Mouse (Mus musculus) stomach, embryonic 16.5 days (tissue): ENCODE data around the gene Mis18a. TPM values are rescaled to one million over a fixed set of nuclear protein-coding genes. Genes with fewer than 3 reads are reported as not detected.

Source experiments
- ATAC-seq: fragments of 200-750 bp; cut with Nextera tagmentation; 2 replicates; pipeline ENCODE4 v1.8.0; 2017; ENCODE audit warnings: moderate number of reproducible peaks, moderate TSS enrichment; ENCODE audit not compliant: insufficient read depth, low FRiP score
- H3K27ac ChIP-seq: fragments of 300-500 bp; sonication (generic); 2 replicates; pipeline ENCODE4 v1.5.1; 2014; ENCODE audit warnings: low read length
- H3K27me3 ChIP-seq: fragments of 300-500 bp; sonication (generic); 2 replicates; pipeline ENCODE4 v1.6.1; 2014; ENCODE audit warnings: low read length, control low read depth, mixed read lengths; ENCODE audit not compliant: control insufficient read depth, insufficient read depth
- H3K36me3 ChIP-seq: fragments of 300-500 bp; sonication (generic); 2 replicates; pipeline ENCODE4 v1.6.1; 2014; ENCODE audit warnings: low read length; ENCODE audit not compliant: control insufficient read depth, insufficient read depth
- H3K4me1 ChIP-seq: fragments of 300-500 bp; sonication (generic); 2 replicates; pipeline ENCODE4 v1.6.1; 2014; ENCODE audit warnings: low read length, control low read depth, mixed read lengths; ENCODE audit not compliant: control insufficient read depth, insufficient read depth
- H3K4me2 ChIP-seq: fragments of 300-500 bp; sonication (generic); 2 replicates; pipeline ENCODE4 v1.6.1; 2014; ENCODE audit warnings: low read depth, low read length, mixed read lengths
- H3K4me3 ChIP-seq: fragments of 300-500 bp; sonication (generic); replicated peaks from 2 replicates; pipeline ENCODE4 v1.5.1; 2014; ENCODE audit warnings: mild to moderate bottlenecking, low read length
- H3K9ac ChIP-seq: fragments of 300-500 bp; sonication (generic); 2 replicates; pipeline ENCODE4 v1.6.1; 2014; ENCODE audit warnings: low read length
- H3K9me3 ChIP-seq: fragments of 300-500 bp; sonication (generic); replicated peaks from 2 replicates; pipeline ENCODE4 v1.6.1; 2016; ENCODE audit warnings: low read length, control low read depth; ENCODE audit not compliant: control insufficient read depth
- WGBS: fragments of 180-500 bp; shearing (Covaris S2); extraction: QIAGEN DNeasy Blood & Tissue Kit; methylation state at CpG from one replicate; pipeline ENCODE4 v1.1.7; 2014; 5-methylcytosine and 5-hydroxymethylcytosine counted together
- polyA plus RNA-seq: library from polyadenylated mRNA; unstranded; fragments of >200 nt; fragmentation: Nextera tagmentation; extraction: Ambion mirVana; gene quantifications from 2 replicates; pipeline ENCODE4 v1.2.1, GENCODE M21; 2015

Mis18a gene
- polyA plus RNA-seq, 1 experiment from 2014 or later: 50.4 TPM

DNA sequence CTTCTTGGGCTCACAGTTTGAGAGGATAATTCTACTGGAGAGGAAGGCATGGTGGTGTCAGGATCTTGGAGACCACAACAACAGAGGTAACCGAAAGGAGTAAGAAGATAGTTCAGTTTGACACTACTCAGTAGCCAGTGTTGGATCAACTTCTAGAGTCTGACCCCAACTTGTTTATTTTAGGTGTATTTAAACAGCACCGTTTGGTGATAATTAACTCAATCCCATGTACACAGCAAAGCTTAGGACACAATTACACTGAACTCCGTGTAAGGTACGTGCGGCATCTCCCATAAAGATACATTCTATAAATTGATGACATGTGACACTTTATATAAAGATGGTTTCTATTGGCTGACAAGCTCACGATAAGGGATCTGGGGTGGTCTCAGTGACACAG, 52.6 kb downstream of the Mis18a start:
- H3K36me3 ChIP-seq: no peaks in the 10 kb centered on the region
- H3K4me3 ChIP-seq: no peak overlapping the region
- ATAC-seq: no peak
- H3K27ac ChIP-seq: no peak overlapping the region
- no peak overlapping the region for H3K9ac ChIP-seq
- no peaks in the 10 kb centered on the region for H3K9me3 ChIP-seq
- H3K4me2 ChIP-seq: no peak overlapping the region
- no peaks in the 10 kb centered on the region for H3K4me1 ChIP-seq
- 87% methylated on average over 6 of the region's 6 CpGs for WGBS
- H3K27me3 ChIP-seq: no peaks in the 10 kb centered on the region

DNA sequence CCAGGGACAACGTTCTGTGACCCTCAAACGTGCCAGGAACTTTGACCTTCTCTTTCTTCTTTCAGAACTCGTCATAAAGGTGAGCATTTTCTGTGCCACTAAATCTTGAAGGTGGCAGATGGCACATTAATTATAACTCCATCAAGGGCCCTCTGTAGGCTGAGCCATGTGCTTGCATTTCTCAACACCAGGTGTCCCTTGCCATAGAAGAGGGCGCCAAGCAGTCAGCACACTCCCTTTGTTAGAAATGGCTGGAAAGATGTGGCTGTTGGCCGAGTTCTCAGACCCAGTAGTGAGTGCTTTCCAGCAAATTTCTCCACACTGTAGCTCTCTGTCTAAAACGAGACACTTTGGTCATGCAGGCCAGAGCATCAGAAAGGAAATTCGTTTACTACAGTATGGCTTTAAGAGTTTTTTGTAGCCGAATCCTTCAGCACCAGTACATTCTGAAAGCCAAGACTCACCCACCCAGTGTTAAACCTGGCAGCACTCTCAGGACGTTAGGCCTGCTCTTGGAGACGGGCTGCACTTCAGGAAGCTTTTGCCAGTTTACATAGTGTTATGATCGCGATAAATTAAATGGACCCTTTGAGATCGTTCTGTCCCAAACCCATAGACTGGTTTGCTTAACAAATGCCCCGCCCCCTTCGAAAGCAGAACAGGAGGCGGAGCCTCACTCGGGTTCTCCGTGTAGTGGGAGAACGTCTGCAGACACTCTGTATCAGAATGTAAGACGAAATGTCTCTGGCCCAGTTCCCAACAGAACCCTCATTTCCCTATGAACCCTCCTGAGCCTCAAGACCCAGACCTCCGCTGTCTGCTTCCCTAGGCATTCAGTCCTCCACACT, 53.5 kb downstream of the Mis18a start:
- Histone ChIP-seq H3K9me3 (no peaks in the 10 kb centered on the region), H3K9ac (no peak overlapping the region), H3K4me3 (no peak overlapping the region), H3K27me3 (no peaks in the 10 kb centered on the region), H3K4me2 (no peak overlapping the region), H3K27ac (no peak overlapping the region), H3K4me1 (no peaks in the 10 kb centered on the region), H3K36me3 (no peaks in the 10 kb centered on the region)
- ATAC-seq: no peak
- WGBS: 76% methylated on average over 21 of the region's 21 CpGs

Other genes starting within 250 kb of the Mis18a start
- 0.85 and 2.5 TPM in 2 replicates for gene Mrap, start 10.8 kb upstream of the Mis18a start, polyA plus RNA-seq
- 7.8 and 8.1 TPM in 2 replicates for gene Urb1, start 83.0 kb upstream of the Mis18a start, polyA plus RNA-seq
- gene Eva1c, start 99.3 kb upstream of the Mis18a start, polyA plus RNA-seq: 2.2 and 2.6 TPM in 2 replicates
- gene Cfap298, start 207.7 kb upstream of the Mis18a start, polyA plus RNA-seq: 35.1 and 37.3 TPM in 2 replicates